Mouse (Mus musculus) testis, adult 2 months (tissue): ENCODE data around the gene Olfr787.

Experiments used
- CTCF ChIP-seq: fragments of 200-500 bp; IDR thresholded peaks from 2 replicates; pipeline ENCODE4 v1.5.1; 2012; ENCODE audit warnings: low read depth, mild to moderate bottlenecking, inconsistent platforms, low read length, moderate library complexity; ENCODE audit not compliant: control insufficient read depth, insufficient read depth, insufficient replicate concordance
- POLR2A ChIP-seq: fragments of 200-500 bp; IDR thresholded peaks from 2 replicates; pipeline ENCODE4 v1.6.1; 2012; ENCODE audit warnings: low read depth, mild to moderate bottlenecking, inconsistent platforms, low read length, moderate library complexity; ENCODE audit not compliant: control insufficient read depth

DNA sequence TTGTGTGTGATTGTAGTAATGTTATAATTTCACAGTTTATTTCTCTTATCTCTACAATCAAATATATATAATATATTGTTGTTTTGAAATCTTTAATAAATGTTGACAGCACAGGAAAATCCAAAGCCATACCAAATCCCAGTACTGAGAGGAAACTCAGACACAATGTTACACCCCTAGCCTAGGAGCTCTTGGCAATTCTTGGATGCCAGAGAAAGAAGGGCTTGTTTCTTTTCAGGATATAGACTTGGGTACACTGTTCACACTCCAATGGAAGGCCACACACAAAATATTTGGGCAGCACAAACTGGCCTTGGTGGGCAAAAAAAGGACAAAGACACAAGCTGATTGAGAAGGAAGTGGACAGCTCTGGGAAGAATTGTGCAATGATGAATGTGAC, 12.1 kb downstream of the Olfr787 start:
- TF ChIP-seq POLR2A (no peak), CTCF (no peak)
